Mouse (Mus musculus) lung, embryonic 15.5 days (tissue): ENCODE measurements around the gene Ddit4. TPM values are rescaled to one million over a fixed set of nuclear protein-coding genes. Genes with fewer than 3 reads are reported as not detected.

Source experiments
- ATAC-seq: fragments of 200-750 bp; cut with Nextera tagmentation; 2 replicates; pipeline ENCODE4 v1.8.0; 2017; ENCODE audit warnings: moderate number of reproducible peaks, borderline replicate concordance; ENCODE audit not compliant: low FRiP score, low TSS enrichment; ENCODE audit errors: extremely low read depth
- H3K27ac ChIP-seq: fragments of 300-500 bp; sonication (generic); 2 replicates; pipeline ENCODE4 v1.5.1; 2015; ENCODE audit warnings: moderate library complexity, mild to moderate bottlenecking, inconsistent platforms
- H3K27me3 ChIP-seq: fragments of 300-500 bp; sonication (generic); 2 replicates; pipeline ENCODE4 v1.6.1; 2015; ENCODE audit warnings: inconsistent platforms
- H3K36me3 ChIP-seq: fragments of 300-500 bp; sonication (generic); 2 replicates; pipeline ENCODE4 v1.6.1; 2015; ENCODE audit warnings: inconsistent platforms
- H3K4me1 ChIP-seq: fragments of 300-500 bp; sonication (generic); 2 replicates; pipeline ENCODE4 v1.6.1; 2015; ENCODE audit warnings: inconsistent platforms
- H3K4me2 ChIP-seq: fragments of 300-500 bp; sonication (generic); 2 replicates; pipeline ENCODE4 v1.6.1; 2015; ENCODE audit warnings: inconsistent platforms, mild to moderate bottlenecking, moderate library complexity
- H3K4me3 ChIP-seq: fragments of 300-500 bp; sonication (generic); 2 replicates; pipeline ENCODE4 v1.5.1; 2015; ENCODE audit warnings: mild to moderate bottlenecking, inconsistent platforms
- H3K9ac ChIP-seq: fragments of 300-500 bp; sonication (generic); 2 replicates; pipeline ENCODE4 v1.6.1; 2015; ENCODE audit warnings: inconsistent platforms
- H3K9me3 ChIP-seq: fragments of 300-500 bp; sonication (generic); 2 replicates; pipeline ENCODE4 v1.6.1; 2016; ENCODE audit warnings: inconsistent platforms
- WGBS: fragments of 180-500 bp; shearing (Covaris S2); methylation state at CpG from one replicate; pipeline ENCODE4 v1.1.7; 2015; 5-methylcytosine and 5-hydroxymethylcytosine counted together
- polyA plus RNA-seq: library from polyadenylated mRNA; unstranded; fragments of >200 nt; fragmentation: Nextera tagmentation; extraction: Ambion mirVana; gene quantifications from 2 replicates; pipeline ENCODE4 v1.2.1, GENCODE M21; 2015

Ddit4 gene
- polyA plus RNA-seq, 1 experiment from 2014 or later = 43.2 TPM

- 22% methylated on average over 6 of the region's 6 CpGs for WGBS
- ATAC-seq = no peak
- H3K27ac ChIP-seq = peak overlapping the region; percentile 83
- H3K4me2 ChIP-seq = peak overlapping the region; percentile 88
- H3K27me3 ChIP-seq = no peaks in the 10 kb centered on the region; the same call in 1 of the 2 replicates
- peak overlapping the region; percentile 64 for H3K9ac ChIP-seq
- peak overlapping the region; percentile 49 for H3K4me3 ChIP-seq
- no peaks in the 10 kb centered on the region for H3K9me3 ChIP-seq
- peaks cover 58% of the 10 kb centered on the region for H3K4me1 ChIP-seq
- H3K36me3 ChIP-seq = no peaks in the 10 kb centered on the region
These were observed 18.9 kb upstream of the Ddit4 start for GRCm38 (mm10) chr10:59970450-59971062.

GRCm38 (mm10) chr10:59969821-59970449 lies 18.3 kb upstream of the Ddit4 start:
- H3K4me1 ChIP-seq = peaks cover 59% of the 10 kb centered on the region

GRCm38 (mm10) chr10:59967309-59967942 lies 15.8 kb upstream of the Ddit4 start:
- no peaks in the 10 kb centered on the region; the same call in 1 of the 2 replicates for H3K27me3 ChIP-seq
- no peak overlapping the region for H3K4me3 ChIP-seq
- WGBS = 66% methylated on average over 6 of the region's 6 CpGs
- H3K27ac ChIP-seq = no peak overlapping the region
- no peaks in the 10 kb centered on the region for H3K9me3 ChIP-seq
- H3K36me3 ChIP-seq = no peaks in the 10 kb centered on the region
- H3K4me1 ChIP-seq = peaks cover 51% of the 10 kb centered on the region
- no peak for ATAC-seq
- no peak overlapping the region for H3K9ac ChIP-seq
- H3K4me2 ChIP-seq = no peak overlapping the region

More at GRCm38 (mm10) chr10:59969821-59970449, 18.3 kb upstream of the Ddit4 start:
- Histone ChIP-seq H3K36me3 (no peaks in the 10 kb centered on the region), H3K27me3 (no peaks in the 10 kb centered on the region; the same call in 1 of the 2 replicates), H3K9me3 (no peaks in the 10 kb centered on the region), H3K9ac (peak overlapping the region; percentile 64), H3K4me3 (peak overlapping the region; percentile 49), H3K4me2 (peak overlapping the region; percentile 88), H3K27ac (peak overlapping the region; percentile 83)
- WGBS = 3% methylated on average over 25 of the region's 25 CpGs
- no peak; the same call in 1 of the 2 replicates for ATAC-seq

- no peak overlapping the region for H3K27ac ChIP-seq
- H3K36me3 ChIP-seq = no peaks in the 10 kb centered on the region
- peaks cover 51% of the 10 kb centered on the region for H3K4me1 ChIP-seq
- no peak overlapping the region for H3K4me3 ChIP-seq
- no peaks in the 10 kb centered on the region; the same call in 1 of the 2 replicates for H3K27me3 ChIP-seq
- H3K9me3 ChIP-seq = no peaks in the 10 kb centered on the region
- H3K9ac ChIP-seq = no peak overlapping the region
- no peak for ATAC-seq
- WGBS = 90% methylated on average over 6 of the region's 6 CpGs
- no peak overlapping the region for H3K4me2 ChIP-seq
These were observed 15.1 kb upstream of the Ddit4 start for GRCm38 (mm10) chr10:59966743-59967142.

- Histone ChIP-seq H3K9ac (no peak overlapping the region), H3K36me3 (no peaks in the 10 kb centered on the region), H3K4me1 (peaks cover 46% of the 10 kb centered on the region), H3K27ac (peak overlapping the region; percentile 54; the same call in 1 of the 2 replicates), H3K9me3 (no peaks in the 10 kb centered on the region), H3K4me3 (no peak overlapping the region), H3K27me3 (no peaks in the 10 kb centered on the region; the same call in 1 of the 2 replicates), H3K4me2 (no peak overlapping the region)
- ATAC-seq = no peak
- 55% methylated on average over 8 of the region's 8 CpGs for WGBS
These were observed 14.2 kb upstream of the Ddit4 start for GRCm38 (mm10) chr10:59965788-59966187.

GRCm38 (mm10) chr10:59965362-59965695 lies 13.7 kb upstream of the Ddit4 start:
- Histone ChIP-seq H3K9me3 (no peaks in the 10 kb centered on the region), H3K4me2 (peak overlapping the region; percentile 48; the same call in 1 of the 2 replicates), H3K27ac (peak overlapping the region; percentile 54), H3K36me3 (no peaks in the 10 kb centered on the region), H3K4me1 (peaks cover 42% of the 10 kb centered on the region), H3K9ac (no peak overlapping the region), H3K27me3 (no peaks in the 10 kb centered on the region), H3K4me3 (no peak overlapping the region)
- ATAC-seq = no peak
- WGBS = 26% methylated on average over 9 of the region's 9 CpGs

- ATAC-seq = peak; percentile 79
- H3K27me3 ChIP-seq = no peaks in the 10 kb centered on the region
- peak overlapping the region; percentile 48 for H3K4me2 ChIP-seq
- H3K9me3 ChIP-seq = no peaks in the 10 kb centered on the region
- H3K4me3 ChIP-seq = 0 out of 2 replicates have a peak overlapping the region, but pooled peaks have one; percentile 2
- no peak overlapping the region for H3K9ac ChIP-seq
- H3K27ac ChIP-seq = peak overlapping the region; percentile 54
- WGBS = 5% methylated on average over 19 of the region's 23 CpGs
- no peaks in the 10 kb centered on the region for H3K36me3 ChIP-seq
- H3K4me1 ChIP-seq = peaks cover 36% of the 10 kb centered on the region
These were observed 13.1 kb upstream of the Ddit4 start for GRCm38 (mm10) chr10:59964504-59965361.

GRCm38 (mm10) chr10:59963609-59964008 lies 12.0 kb upstream of the Ddit4 start:
- Histone ChIP-seq H3K36me3 (no peaks in the 10 kb centered on the region), H3K27me3 (0 out of 2 replicates have a peak, but pooled peaks cover 2% of the 10 kb centered on the region), H3K9me3 (no peaks in the 10 kb centered on the region), H3K4me1 (peaks cover 36% of the 10 kb centered on the region), H3K4me3 (no peak overlapping the region), H3K9ac (no peak overlapping the region), H3K4me2 (no peak overlapping the region), H3K27ac (peak overlapping the region; percentile 54; the same call in 1 of the 2 replicates)
- no peak for ATAC-seq
- WGBS = 47% methylated on average over 2 of the region's 2 CpGs

GRCm38 (mm10) chr10:59959517-59959916 lies 7.9 kb upstream of the Ddit4 start:
- ATAC-seq = no peak
- Histone ChIP-seq H3K9me3 (no peaks in the 10 kb centered on the region), H3K9ac (no peak overlapping the region), H3K4me2 (no peak overlapping the region), H3K27ac (no peak overlapping the region), H3K4me1 (peaks cover 26% of the 10 kb centered on the region), H3K4me3 (no peak overlapping the region), H3K36me3 (no peaks in the 10 kb centered on the region), H3K27me3 (0 out of 2 replicates have a peak, but pooled peaks cover 2% of the 10 kb centered on the region)
- WGBS = 73% methylated on average over 12 of the region's 12 CpGs

- Histone ChIP-seq H3K27ac (no peak overlapping the region), H3K4me2 (no peak overlapping the region), H3K36me3 (no peaks in the 10 kb centered on the region), H3K9me3 (no peaks in the 10 kb centered on the region), H3K9ac (no peak overlapping the region), H3K4me1 (peaks cover 17% of the 10 kb centered on the region), H3K27me3 (0 out of 2 replicates have a peak, but pooled peaks cover 2% of the 10 kb centered on the region), H3K4me3 (no peak overlapping the region)
- ATAC-seq = no peak
- 42% methylated on average over 5 of the region's 5 CpGs for WGBS
These were observed 6.8 kb upstream of the Ddit4 start for GRCm38 (mm10) chr10:59958458-59958857.
